Mouse (Mus musculus): ENCODE data around the gene Pigc. TPM values are rescaled to one million over a fixed set of nuclear protein-coding genes. Genes with fewer than 3 reads are reported as not detected.

The Pigc gene
- total and polyA plus RNA-seq, 3 experiments, result 11.7 to 17.4 (median 12.4) TPM

DNA sequence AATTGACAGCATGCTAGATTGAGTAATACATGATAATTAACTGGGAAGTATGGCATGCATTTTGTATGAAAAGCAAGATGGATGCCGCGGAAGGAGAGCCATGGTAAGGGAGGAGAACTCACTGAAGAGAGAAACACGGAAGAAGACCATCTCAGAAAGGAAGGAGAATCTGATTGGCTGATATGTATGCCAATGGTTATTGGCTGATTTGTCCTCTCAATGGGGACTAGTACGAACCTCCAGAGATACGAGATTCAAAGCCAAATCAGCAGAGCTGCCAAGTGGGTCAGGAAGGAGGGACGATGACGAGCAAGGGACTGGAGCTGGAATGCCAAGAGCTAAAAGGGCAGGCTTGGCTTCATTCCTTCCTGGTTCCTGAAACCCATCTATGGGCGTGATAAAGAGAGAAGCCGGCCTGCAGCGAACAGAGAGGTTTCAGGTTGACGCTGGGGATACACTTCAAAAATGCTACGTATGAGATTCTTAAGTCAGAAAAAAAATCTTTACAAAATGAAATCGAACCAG is 43.6 kb upstream of the Pigc start:
- H3K4me2 ChIP-seq (ENCODE audit: insufficient read depth, low read depth, poor library complexity, severe bottlenecking), result no peak overlapping the region
- no peaks in the 10 kb centered on the region for H3K9me3 ChIP-seq (replicated peaks; ENCODE audit: low read length)
- no peak overlapping the region for H3K27ac ChIP-seq (ENCODE audit: insufficient read depth, low read depth)
- peaks cover 27 to 38% of the 10 kb centered on the region in 2 experiments for H3K4me1 ChIP-seq (ENCODE audit: control insufficient read depth in 1 of 2, insufficient read depth in 2 of 2)
- TF ChIP-seq ZNF384 (IDR thresholded peaks at IDR 0.05; ENCODE audit: low read depth, low read length) (no peak), ETS1 (conservative IDR thresholded peaks at IDR 0.05; ENCODE audit: low read depth, low read length) (no peak), JUN (IDR thresholded peaks at IDR 0.05; ENCODE audit: insufficient read depth, low read depth, low read length) (no peak), HCFC1 (IDR thresholded peaks at IDR 0.05; ENCODE audit: low read depth, low read length) (no peak), ZMIZ1 (IDR thresholded peaks at IDR 0.05; ENCODE audit: low read depth, low read length) (no peak), POLR2A (IDR thresholded peaks at IDR 0.05; ENCODE audit: low read depth, low read length) (no peak), E2F4 (IDR thresholded peaks at IDR 0.05; ENCODE audit: insufficient replicate concordance, low read depth, low read length) (no peak), UBTF (IDR thresholded peaks at IDR 0.05; ENCODE audit: low read depth, low read length) (no peak), NELFE (IDR thresholded peaks at IDR 0.05; ENCODE audit: low read depth, low read length) (no peak), MAFK (IDR thresholded peaks at IDR 0.05; ENCODE audit: insufficient replicate concordance, low read length) (no peak), MEF2A (IDR thresholded peaks at IDR 0.05; ENCODE audit: borderline replicate concordance, low read depth, low read length) (no peak), IRF4 (IDR thresholded peaks at IDR 0.05; ENCODE audit: low read depth, low read length) (no peak), MAX (IDR thresholded peaks at IDR 0.05; ENCODE audit: low read length) (no peak), SIN3A (IDR thresholded peaks at IDR 0.05; ENCODE audit: low read length) (no peak), TBP (conservative IDR thresholded peaks at IDR 0.05; ENCODE audit: low read depth, low read length) (no peak), MXI1 (IDR thresholded peaks at IDR 0.05; ENCODE audit: low read depth, low read length) (no peak), PAX5 (IDR thresholded peaks at IDR 0.05; ENCODE audit: low read length) (no peak), CHD2 (IDR thresholded peaks at IDR 0.05; ENCODE audit: low read length) (no peak)
- no peaks in the 10 kb centered on the region for H3K79me2 ChIP-seq (replicated peaks; ENCODE audit: control insufficient read depth, extremely low read depth, insufficient read depth, poor library complexity, severe bottlenecking)
- in situ Hi-C loops (cut with MboI; ENCODE audit: low pct_ligation_motif_present, low pct_unique_long_range_greater_than_20kb, low sequenced_read_pairs) (no loop called here), dilution Hi-C loops (cut with MboI; ENCODE audit: extremely low pct_ligation_motif_present, extremely low pct_unique_long_range_greater_than_20kb, low sequenced_read_pairs) (no loop called here)
- no peaks in the 10 kb centered on the region for H3K27me3 ChIP-seq (replicated peaks)
- H3K4me3 ChIP-seq (replicated peaks in 1 of 3; ENCODE audit: low read depth in 2 of 3, low read length in 2 of 3, poor library complexity in 1 of 3), result no peak overlapping the region
- H3K36me3 ChIP-seq (replicated peaks in 1 of 2; ENCODE audit: control insufficient read depth in 1 of 2, insufficient read depth in 1 of 2, low read length in 1 of 2), result no peaks in the 10 kb centered on the region
- no peak overlapping the region for H3K9ac ChIP-seq (ENCODE audit: insufficient read depth, low read depth)
- no peak for DNase-seq (ENCODE audit: extremely low read depth)

DNA sequence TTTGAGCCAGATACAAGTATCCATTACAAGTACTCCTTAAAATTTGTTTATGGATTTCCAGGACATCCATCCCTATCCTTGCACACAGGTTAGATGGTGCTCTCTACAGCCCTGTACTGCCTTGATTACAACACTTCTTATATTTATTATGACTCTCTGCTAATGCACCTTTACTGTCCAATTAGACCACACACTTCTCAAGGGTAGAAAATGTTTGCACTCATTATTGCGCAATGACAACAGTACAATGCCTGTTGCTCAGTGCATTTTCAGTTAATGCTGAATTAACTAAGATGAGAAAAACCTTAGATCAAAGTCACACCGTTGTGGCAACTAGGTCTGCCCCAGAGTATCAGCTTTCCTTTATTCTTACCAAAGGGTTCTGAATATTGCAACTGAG is 41.0 kb upstream of the Pigc start:
- dilution Hi-C loops (cut with MboI; ENCODE audit: extremely low pct_ligation_motif_present, extremely low pct_unique_long_range_greater_than_20kb, low sequenced_read_pairs) (no loop called here), in situ Hi-C loops (cut with MboI; ENCODE audit: low pct_ligation_motif_present, low pct_unique_long_range_greater_than_20kb, low sequenced_read_pairs) (no loop called here)
- no peaks in the 10 kb centered on the region for H3K79me2 ChIP-seq (replicated peaks; ENCODE audit: control insufficient read depth, extremely low read depth, insufficient read depth, poor library complexity, severe bottlenecking)
- peaks cover 13 to 19% of the 10 kb centered on the region in 2 experiments for H3K4me1 ChIP-seq (ENCODE audit: control insufficient read depth in 1 of 2, insufficient read depth in 2 of 2)
- no peak overlapping the region for H3K27ac ChIP-seq (ENCODE audit: insufficient read depth, low read depth)
- DNase-seq (ENCODE audit: extremely low read depth), result no peak
- no peaks in the 10 kb centered on the region for H3K9me3 ChIP-seq (replicated peaks; ENCODE audit: low read length)
- H3K4me2 ChIP-seq (ENCODE audit: insufficient read depth, low read depth, poor library complexity, severe bottlenecking), result no peak overlapping the region
- TF ChIP-seq CHD2 (IDR thresholded peaks at IDR 0.05; ENCODE audit: low read length) (no peak), E2F4 (IDR thresholded peaks at IDR 0.05; ENCODE audit: insufficient replicate concordance, low read depth, low read length) (no peak), NELFE (IDR thresholded peaks at IDR 0.05; ENCODE audit: low read depth, low read length) (no peak), RAD21 (IDR thresholded peaks at IDR 0.05; ENCODE audit: low read depth, low read length) (no peak), MAFK (IDR thresholded peaks at IDR 0.05; ENCODE audit: insufficient replicate concordance, low read length) (no peak), MYC (IDR thresholded peaks at IDR 0.05; ENCODE audit: low read depth, low read length) (no peak), CTCF (conservative IDR thresholded peaks at IDR 0.05 in 1 of 2, IDR thresholded peaks at IDR 0.05 in 1 of 2; ENCODE audit: low read depth in 2 of 2, low read length in 2 of 2) (no peak), MEF2A (IDR thresholded peaks at IDR 0.05; ENCODE audit: borderline replicate concordance, low read depth, low read length) (no peak), ZMIZ1 (IDR thresholded peaks at IDR 0.05; ENCODE audit: low read depth, low read length) (no peak), ZC3H11A (IDR thresholded peaks at IDR 0.05; ENCODE audit: low read depth, low read length) (no peak), TBP (conservative IDR thresholded peaks at IDR 0.05; ENCODE audit: low read depth, low read length) (no peak), KAT2A (IDR thresholded peaks at IDR 0.05; ENCODE audit: insufficient replicate concordance, low read length) (no peak), ZNF384 (IDR thresholded peaks at IDR 0.05; ENCODE audit: low read depth, low read length) (no peak), JUND (conservative IDR thresholded peaks at IDR 0.05; ENCODE audit: low read depth, low read length) (no peak), IRF4 (IDR thresholded peaks at IDR 0.05; ENCODE audit: low read depth, low read length) (no peak), EP300 (IDR thresholded peaks at IDR 0.05; ENCODE audit: low read length) (no peak), UBTF (IDR thresholded peaks at IDR 0.05; ENCODE audit: low read depth, low read length) (no peak)
- H3K27me3 ChIP-seq (replicated peaks), result no peaks in the 10 kb centered on the region
- H3K36me3 ChIP-seq (replicated peaks in 1 of 2; ENCODE audit: control insufficient read depth in 1 of 2, insufficient read depth in 1 of 2, low read length in 1 of 2), result no peaks in the 10 kb centered on the region
- no peak overlapping the region for H3K4me3 ChIP-seq (replicated peaks in 1 of 3; ENCODE audit: low read depth in 2 of 3, low read length in 2 of 3, poor library complexity in 1 of 3)
- no peak overlapping the region for H3K9ac ChIP-seq (ENCODE audit: insufficient read depth, low read depth)
